Mouse (Mus musculus) CH12.LX (cell line): ENCODE data around the gene 1700011L22Rik. TPM values are rescaled to one million over a fixed set of nuclear protein-coding genes. Genes with fewer than 3 reads are reported as not detected.

Source experiments
- DNase-seq: peaks from one replicate; pipeline ENCODE4 v3.0.0-alpha.2; 2013; ENCODE audit errors: extremely low read depth
- H3K27ac ChIP-seq: 2 replicates; pipeline ENCODE4 v1.5.1; 2012; ENCODE audit warnings: low read depth, mild to moderate bottlenecking, control low read depth, moderate library complexity; ENCODE audit not compliant: insufficient read depth
- H3K27me3 ChIP-seq: replicated peaks from 2 replicates; pipeline ENCODE3; 2012; ENCODE audit warnings: inconsistent platforms
- H3K36me3 ChIP-seq, 2 experiments: replicated peaks in 1 of 2; 2 replicates each; pipeline versions ENCODE3 to v1.6.1; 2012; ENCODE audit warnings: inconsistent platforms in 1 of 2, low read length in 1 of 2, mild to moderate bottlenecking in 1 of 2, mixed read lengths in 1 of 2, moderate library complexity in 1 of 2; ENCODE audit not compliant: control insufficient read depth in 1 of 2, insufficient read depth in 1 of 2
- H3K4me1 ChIP-seq, 2 experiments: 2 replicates each; pipeline ENCODE4 v1.6.1; 2012; ENCODE audit warnings: inconsistent platforms in 1 of 2, moderate library complexity in 1 of 2; ENCODE audit not compliant: insufficient read depth in 2 of 2, control insufficient read depth in 1 of 2
- H3K4me2 ChIP-seq: 2 replicates; pipeline ENCODE4 v1.6.1; 2012; ENCODE audit warnings: low read depth, mild to moderate bottlenecking, control low read depth; ENCODE audit not compliant: poor library complexity, insufficient read depth, severe bottlenecking
- H3K4me3 ChIP-seq, 3 experiments: fragments of 150-350 bp in 1 of 3; sonication (generic) in 1 of 3; replicated peaks in 1 of 3; 2 replicates each; pipeline versions ENCODE3 to v1.5.1; 2011 to 2012; ENCODE audit warnings: low read depth in 2 of 3, low read length in 2 of 3, mild to moderate bottlenecking in 2 of 3, moderate library complexity in 2 of 3, control low read depth in 1 of 3, improper control_type of control experiment in 1 of 3, inconsistent platforms in 1 of 3, mixed read lengths in 1 of 3; ENCODE audit not compliant: poor library complexity in 1 of 3
- H3K79me2 ChIP-seq: replicated peaks from 2 replicates; pipeline ENCODE4 v1.6.1; 2012; ENCODE audit warnings: mild to moderate bottlenecking, moderate library complexity; ENCODE audit not compliant: control insufficient read depth, poor library complexity, insufficient read depth, severe bottlenecking; ENCODE audit errors: extremely low read depth
- H3K9ac ChIP-seq: 2 replicates; pipeline ENCODE4 v1.6.1; 2012; ENCODE audit warnings: low read depth, mild to moderate bottlenecking, control low read depth, moderate library complexity; ENCODE audit not compliant: insufficient read depth
- H3K9me3 ChIP-seq: replicated peaks from 2 replicates; pipeline ENCODE3; 2012; ENCODE audit warnings: low read length, inconsistent platforms, mixed read lengths
- CHD1 ChIP-seq: IDR thresholded peaks from 2 replicates; pipeline ENCODE4 v1.6.1; 2012; ENCODE audit warnings: low read depth, low read length, improper control_type of control experiment, inconsistent platforms
- CTCF ChIP-seq, 2 experiments: IDR thresholded peaks in 1 of 2; conservative IDR thresholded peaks in 1 of 2; 2 replicates each; pipeline ENCODE4 v1.5.1; 2011 to 2012; ENCODE audit warnings: low read depth in 2 of 2, low read length in 2 of 2, improper control_type of control experiment in 1 of 2, inconsistent platforms in 1 of 2, mild to moderate bottlenecking in 1 of 2, moderate library complexity in 1 of 2
- EP300 ChIP-seq: IDR thresholded peaks from 2 replicates; pipeline ENCODE4 v1.6.1; 2011; ENCODE audit warnings: low read length, improper control_type of control experiment
- ETS1 ChIP-seq: conservative IDR thresholded peaks from 2 replicates; pipeline ENCODE4 v1.6.1; 2012; ENCODE audit warnings: low read depth, mild to moderate bottlenecking, inconsistent platforms, low read length, improper control_type of control experiment, moderate library complexity
- HCFC1 ChIP-seq: IDR thresholded peaks from 2 replicates; pipeline ENCODE4 v1.6.1; 2012; ENCODE audit warnings: low read depth, mild to moderate bottlenecking, inconsistent platforms, low read length, improper control_type of control experiment
- IRF4 ChIP-seq: IDR thresholded peaks from 2 replicates; pipeline ENCODE4 v1.6.1; 2014; ENCODE audit warnings: low read depth, mild to moderate bottlenecking, inconsistent platforms, low read length, improper control_type of control experiment
- JUN ChIP-seq: IDR thresholded peaks from 2 replicates; pipeline ENCODE4 v1.6.1; 2011; ENCODE audit warnings: low read depth, mild to moderate bottlenecking, low read length, improper control_type of control experiment, moderate library complexity; ENCODE audit not compliant: insufficient read depth
- KAT2A ChIP-seq: IDR thresholded peaks from 2 replicates; pipeline ENCODE4 v1.6.1; 2012; ENCODE audit warnings: low read length, improper control_type of control experiment, inconsistent platforms; ENCODE audit not compliant: insufficient replicate concordance
- MAFK ChIP-seq: IDR thresholded peaks from 2 replicates; pipeline ENCODE4 v1.6.1; 2011; ENCODE audit warnings: low read length, improper control_type of control experiment; ENCODE audit not compliant: insufficient replicate concordance
- MAX ChIP-seq: IDR thresholded peaks from 2 replicates; pipeline ENCODE4 v1.6.1; 2011; ENCODE audit warnings: low read length, improper control_type of control experiment
- MAZ ChIP-seq: IDR thresholded peaks from 2 replicates; pipeline ENCODE4 v1.6.1; 2012; ENCODE audit warnings: low read depth, mild to moderate bottlenecking, inconsistent platforms, low read length, improper control_type of control experiment, moderate library complexity
- MEF2A ChIP-seq: IDR thresholded peaks from 2 replicates; pipeline ENCODE4 v1.6.1; 2014; ENCODE audit warnings: low read depth, mild to moderate bottlenecking, inconsistent platforms, low read length, improper control_type of control experiment, borderline replicate concordance
- MXI1 ChIP-seq: IDR thresholded peaks from 2 replicates; pipeline ENCODE4 v1.6.1; 2011; ENCODE audit warnings: mild to moderate bottlenecking, low read depth, low read length, improper control_type of control experiment
- MYC ChIP-seq: IDR thresholded peaks from 2 replicates; pipeline ENCODE4 v1.6.1; 2011; ENCODE audit warnings: low read depth, mild to moderate bottlenecking, improper control_type of control experiment, low read length
- NELFE ChIP-seq: IDR thresholded peaks from 2 replicates; pipeline ENCODE4 v1.6.1; 2011; ENCODE audit warnings: low read depth, low read length, improper control_type of control experiment
- NRF1 ChIP-seq: IDR thresholded peaks from 2 replicates; pipeline ENCODE4 v1.6.1; 2014; ENCODE audit warnings: low read depth, mild to moderate bottlenecking, inconsistent platforms, low read length, improper control_type of control experiment, moderate library complexity
- POLR2AphosphoS2 ChIP-seq: IDR thresholded peaks from 2 replicates; pipeline ENCODE4 v1.6.1; 2011; ENCODE audit warnings: low read depth, low read length, improper control_type of control experiment
- RAD21 ChIP-seq: IDR thresholded peaks from 2 replicates; pipeline ENCODE4 v1.6.1; 2011; ENCODE audit warnings: low read depth, mild to moderate bottlenecking, low read length, improper control_type of control experiment, moderate library complexity
- RCOR1 ChIP-seq: conservative IDR thresholded peaks from 2 replicates; pipeline ENCODE4 v1.6.1; 2012; ENCODE audit warnings: low read depth, mild to moderate bottlenecking, inconsistent platforms, low read length, improper control_type of control experiment
- SIN3A ChIP-seq: IDR thresholded peaks from 2 replicates; pipeline ENCODE4 v1.6.1; 2012; ENCODE audit warnings: low read length, improper control_type of control experiment, inconsistent platforms
- SMC3 ChIP-seq: IDR thresholded peaks from 2 replicates; pipeline ENCODE4 v1.6.1; 2011; ENCODE audit warnings: low read depth, low read length, improper control_type of control experiment
- TBP ChIP-seq: conservative IDR thresholded peaks from 2 replicates; pipeline ENCODE4 v1.6.1; 2011; ENCODE audit warnings: low read depth, low read length, improper control_type of control experiment
- UBTF ChIP-seq: IDR thresholded peaks from 2 replicates; pipeline ENCODE4 v1.6.1; 2012; ENCODE audit warnings: low read depth, mild to moderate bottlenecking, inconsistent platforms, low read length, improper control_type of control experiment, moderate library complexity
- USF1 ChIP-seq: IDR thresholded peaks from 2 replicates; pipeline ENCODE4 v1.6.1; 2014; ENCODE audit warnings: low read depth, mild to moderate bottlenecking, inconsistent platforms, low read length, improper control_type of control experiment
- USF2 ChIP-seq: conservative IDR thresholded peaks from 2 replicates; pipeline ENCODE4 v1.6.1; 2011; ENCODE audit warnings: low read depth, low read length, improper control_type of control experiment
- ZC3H11A ChIP-seq: IDR thresholded peaks from 2 replicates; pipeline ENCODE4 v1.6.1; 2012; ENCODE audit warnings: low read depth, mild to moderate bottlenecking, inconsistent platforms, low read length, improper control_type of control experiment
- ZNF384 ChIP-seq: IDR thresholded peaks from 2 replicates; pipeline ENCODE4 v1.6.1; 2012; ENCODE audit warnings: low read depth, low read length, improper control_type of control experiment, inconsistent platforms
- dilution Hi-C: fragments of 300-500 bp; cut with MboI; formaldehyde crosslinking; loops from 2 replicates; pipeline ENCODE4 v1.14.3; 2020; ENCODE audit warnings: low sequenced_read_pairs; ENCODE audit not compliant: extremely low pct_unique_long_range_greater_than_20kb, extremely low pct_ligation_motif_present
- in situ Hi-C: fragments of 300-500 bp; cut with MboI; formaldehyde crosslinking; loops from 3 replicates; pipeline ENCODE4 v1.14.3; 2019; ENCODE audit warnings: low sequenced_read_pairs, low pct_ligation_motif_present, low pct_unique_long_range_greater_than_20kb, mixed read lengths
- polyA plus RNA-seq: library from polyadenylated mRNA; unstranded; fragments of >175 nt; gene quantifications from 2 replicates; pipeline ENCODE4 v1.2.1, GENCODE M21; 2012; ENCODE audit warnings: low read depth; ENCODE audit not compliant: insufficient read length
- total RNA-seq, 2 experiments: library from RNA; depleted of rRNA; stranded (reverse); fragments of 300-350 nt in 1 of 2; fragments of >200 nt in 1 of 2; gene quantifications; 2 replicates each; pipeline ENCODE4 v1.2.3; 2012 to 2014

1700011L22Rik gene
- total and polyA plus RNA-seq, 3 experiments = not detected

DNA sequence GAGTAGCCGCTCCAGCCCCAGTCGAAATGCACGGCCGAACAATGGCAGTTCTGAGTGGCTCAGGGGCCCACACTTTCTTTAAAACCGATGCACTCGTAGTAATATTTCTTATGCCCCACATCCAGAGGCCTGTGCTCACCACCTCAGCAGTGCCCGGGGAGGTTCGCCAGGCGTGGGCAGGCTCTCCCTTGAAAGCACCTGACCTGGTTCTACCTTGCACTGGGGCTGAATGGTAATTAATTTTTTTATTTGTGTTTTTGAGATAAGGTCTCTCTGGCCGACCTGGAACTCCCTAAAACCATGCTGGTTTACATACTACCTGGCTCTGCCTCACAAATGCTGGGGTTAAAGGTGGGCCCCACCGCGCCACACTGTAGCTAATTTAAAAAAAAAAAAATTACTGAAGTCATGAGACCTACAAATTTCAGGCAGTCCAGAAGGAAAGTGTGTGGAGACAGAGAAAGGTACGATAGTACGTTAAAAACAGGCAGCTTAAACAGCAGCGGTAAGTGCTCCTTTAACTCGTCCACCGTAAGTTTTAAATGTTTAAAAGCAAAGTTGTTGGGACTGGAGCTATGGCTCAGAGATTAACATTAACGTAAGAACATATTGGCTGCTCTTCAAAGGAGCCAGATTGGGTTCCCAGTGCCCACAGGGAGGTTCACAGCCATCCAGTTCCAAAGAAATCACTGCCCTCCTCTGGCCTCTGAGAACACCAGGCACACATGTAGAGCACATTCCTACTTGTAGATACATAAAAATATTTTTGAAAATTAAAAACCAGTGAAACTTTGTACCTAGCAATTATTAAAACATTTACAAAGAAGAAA lies 47.1 kb upstream of the 1700011L22Rik start:
- TF ChIP-seq ETS1 (no peak), KAT2A (no peak), ZNF384 (peak; percentile 63), USF1 (no peak), MAX (0 out of 2 replicates have a peak, but pooled peaks have one; percentile 25), POLR2AphosphoS2 (no peak; the same call in 1 of the 2 replicates), MEF2A (no peak), CHD1 (peak; percentile 71; the same call in 1 of the 2 replicates), RCOR1 (no peak), RAD21 (peak; percentile 26), NELFE (no peak), USF2 (no peak), SMC3 (peak; percentile 24; the same call in 1 of the 2 replicates), CTCF (conservative IDR thresholded peaks at IDR 0.05 in 1 of 2, IDR thresholded peaks at IDR 0.05 in 1 of 2; ENCODE audit: low read depth in 2 of 2, low read length in 2 of 2) (peak in 1 of 2 experiments; percentile 41; a peak in 2 of 4 replicates), MAFK (no peak), MYC (0 out of 2 replicates have a peak, but pooled peaks have one; percentile 73)
- H3K4me2 ChIP-seq = peak overlapping the region; percentile 39
- peak; percentile 26 for DNase-seq
- H3K4me1 ChIP-seq = peaks cover 0 to 26% of the 10 kb centered on the region in 2 experiments; a peak in 3 of 4 replicates
- H3K27ac ChIP-seq = peak overlapping the region; percentile 83
- H3K9ac ChIP-seq = peak overlapping the region; percentile 92
- H3K36me3 ChIP-seq = peaks cover 0 to 2% of the 10 kb centered on the region in 2 experiments
- no peaks in the 10 kb centered on the region for H3K9me3 ChIP-seq
- no peaks in the 10 kb centered on the region for H3K27me3 ChIP-seq
- in situ Hi-C loops = no loop called here
- dilution Hi-C loops = no loop called here
- no peaks in the 10 kb centered on the region; the same call in 1 of the 2 replicates for H3K79me2 ChIP-seq
- H3K4me3 ChIP-seq = peak overlapping the region; percentile 52 to 94 (median 75)

DNA sequence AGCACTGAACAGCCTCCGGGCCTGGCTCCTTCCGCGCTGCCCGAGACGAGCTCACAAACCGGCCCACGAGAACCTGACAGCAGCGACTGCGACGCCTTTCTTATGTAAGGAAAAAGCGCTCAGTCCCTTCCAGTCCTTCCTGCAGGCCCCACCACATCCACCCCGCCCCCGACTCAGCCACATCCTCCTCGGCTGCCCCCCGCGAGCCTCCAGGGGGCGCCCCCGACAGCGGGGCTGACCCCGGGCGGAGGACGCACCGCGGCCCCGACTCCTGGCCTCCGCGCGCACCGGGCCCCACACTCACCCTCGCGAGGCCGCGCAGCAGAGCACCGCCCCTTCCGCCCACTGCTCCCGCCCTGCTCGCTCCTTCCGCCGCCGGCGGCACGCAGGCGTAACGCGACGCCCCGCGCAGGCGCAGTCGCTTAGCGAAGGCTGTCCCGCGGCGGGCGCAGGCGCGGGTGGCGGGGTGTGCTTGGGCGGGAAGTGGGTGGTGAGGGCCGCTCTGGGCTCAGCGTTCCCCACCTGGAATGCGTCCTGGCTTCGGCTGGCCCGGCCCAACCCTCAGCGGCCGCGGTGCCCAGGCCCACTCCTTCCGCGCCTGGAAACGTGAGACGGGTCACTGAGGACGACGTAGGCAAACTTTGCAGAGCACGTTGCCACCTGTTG lies 46.4 kb upstream of the 1700011L22Rik start, which contains the start of gene Mmaa:
TSS of gene Mmaa (minus strand) at position 328 of the 666 bp plus-strand sequence.
- Histone ChIP-seq H3K4me1 (peaks cover 3 to 26% of the 10 kb centered on the region in 2 experiments; a peak in 3 of 4 replicates), H3K4me3 (peak within 1 kb of the TSS; percentile 68 to 94 (median 75)), H3K9ac (peak within 1 kb of the TSS; percentile 92), H3K9me3 (no peaks in the 10 kb centered on the region), H3K79me2 (no peaks in the 10 kb centered on the region; the same call in 1 of the 2 replicates), H3K36me3 (peaks cover 0 to 2% of the 10 kb centered on the region in 2 experiments), H3K4me2 (peak within 1 kb of the TSS; percentile 80), H3K27me3 (no peaks in the 10 kb centered on the region), H3K27ac (peak within 1 kb of the TSS; percentile 83)
- dilution Hi-C loops (no loop called here), in situ Hi-C loops (no loop called here)
- DNase-seq = peak; percentile 93
- TF ChIP-seq NRF1 (peak; percentile 97), MXI1 (peak; percentile 81), MAX (peak; percentile 62), UBTF (0 out of 2 replicates have a peak, but pooled peaks have one; percentile 56), ETS1 (peak; percentile 33; the same call in 1 of the 2 replicates), RAD21 (peak; percentile 45), MAZ (peak; percentile 96), SIN3A (peak; percentile 97), ZC3H11A (no peak), HCFC1 (peak; percentile 75), USF1 (no peak), TBP (peak; percentile 54; the same call in 1 of the 2 replicates), JUN (no peak), POLR2AphosphoS2 (peak; percentile 83), MAFK (no peak), KAT2A (0 out of 2 replicates have a peak, but pooled peaks have one; percentile 39), EP300 (0 out of 2 replicates have a peak, but pooled peaks have one; percentile 41), CTCF (conservative IDR thresholded peaks at IDR 0.05 in 1 of 2, IDR thresholded peaks at IDR 0.05 in 1 of 2; ENCODE audit: low read depth in 2 of 2, low read length in 2 of 2) (peak in 1 of 2 experiments; percentile 80; a peak in 2 of 4 replicates), IRF4 (peak; percentile 77), CHD1 (no peak)
